Mouse (Mus musculus) liver, adult 2 months (tissue): ENCODE measurements around the gene Sez6l.

Source experiments
- CTCF ChIP-seq: fragments of 200-500 bp; IDR thresholded peaks from 2 replicates; pipeline ENCODE4 v1.5.1; 2011; ENCODE audit warnings: low read depth, low read length, control low read depth
- POLR2A ChIP-seq: fragments of 200-500 bp; IDR thresholded peaks from 2 replicates; pipeline ENCODE4 v1.6.1; 2011; ENCODE audit warnings: low read length, control low read depth; ENCODE audit not compliant: insufficient read depth; ENCODE audit errors: extremely low read depth

DNA sequence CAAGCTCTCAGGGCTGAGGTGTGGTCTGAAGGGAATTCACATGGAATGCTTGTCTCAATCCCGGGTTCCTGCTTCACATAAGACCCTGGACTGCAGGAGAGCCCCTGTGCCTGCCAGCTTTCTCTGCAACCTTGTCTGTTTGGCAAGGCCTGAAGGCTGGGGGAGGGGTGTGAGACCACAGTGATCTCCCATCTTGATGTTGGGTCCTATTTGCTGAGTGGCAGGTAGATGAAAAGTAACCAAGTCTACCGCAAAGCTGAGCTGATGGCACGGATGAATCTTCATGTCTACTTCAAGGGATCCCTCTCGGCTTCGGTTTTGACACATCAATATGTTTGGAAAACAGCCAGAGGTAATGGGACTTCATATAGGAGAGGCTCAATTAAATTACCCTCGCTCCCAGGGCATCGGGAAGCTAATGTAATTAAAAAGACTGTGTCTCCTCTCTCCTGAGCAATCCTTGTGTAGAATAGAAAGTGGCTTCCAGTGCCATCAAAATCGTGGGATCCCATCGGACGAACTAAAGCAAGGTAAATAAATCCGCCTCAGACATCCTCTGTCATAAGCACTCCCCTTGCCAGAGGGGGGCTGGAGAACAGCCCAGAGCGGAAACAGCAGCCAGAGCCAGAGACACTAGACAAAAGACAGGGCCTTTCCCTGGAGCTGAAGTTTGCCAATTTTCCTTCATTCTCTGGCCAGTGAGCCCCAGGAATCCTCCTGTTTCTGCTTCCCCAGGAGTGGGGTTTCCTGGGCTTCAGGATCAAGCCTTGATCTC is 28.0 kb downstream of the Sez6l start:
- TF ChIP-seq CTCF (no peak), POLR2A (no peak)
